Mouse (Mus musculus) kidney, adult 9 months (tissue): ENCODE data around the gene Elfn1.

ENCODE experiments used
- DNase-seq: peaks from one replicate; pipeline ENCODE4 v3.0.0; 2022

Elfn1 gene

GRCm38 (mm10) chr5:139912121-139912771 is 4.5 kb downstream of the Elfn1 start:
- DNase-seq: no peak

GRCm38 (mm10) chr5:139921666-139922065 is 13.9 kb downstream of the Elfn1 start:
- DNase-seq: no peak

GRCm38 (mm10) chr5:139923867-139924266 is 16.1 kb downstream of the Elfn1 start:
- no peak for DNase-seq

GRCm38 (mm10) chr5:139930102-139930501 is 22.4 kb downstream of the Elfn1 start:
- peak; percentile 76 for DNase-seq

- DNase-seq: peak; percentile 73
Measured at GRCm38 (mm10) chr5:139930927-139931351, 23.2 kb downstream of the Elfn1 start.

GRCm38 (mm10) chr5:139931947-139932540 is 24.3 kb downstream of the Elfn1 start:
- DNase-seq: no peak

GRCm38 (mm10) chr5:139932595-139933271 is 25.0 kb downstream of the Elfn1 start:
- DNase-seq: peak; percentile 70

- peak; percentile 70 for DNase-seq
Measured at GRCm38 (mm10) chr5:139933476-139933875, 25.7 kb downstream of the Elfn1 start.

- DNase-seq: peak; percentile 45
Measured at GRCm38 (mm10) chr5:139936431-139936830, 28.7 kb downstream of the Elfn1 start.

GRCm38 (mm10) chr5:139944697-139945096 is 37.0 kb downstream of the Elfn1 start:
- DNase-seq: no peak

GRCm38 (mm10) chr5:139945715-139946364 is 38.1 kb downstream of the Elfn1 start:
- DNase-seq: peak; percentile 76

- DNase-seq: no peak
Measured at GRCm38 (mm10) chr5:139947446-139947845, 39.7 kb downstream of the Elfn1 start.

- no peak for DNase-seq
Measured at GRCm38 (mm10) chr5:139948552-139948951, 40.8 kb downstream of the Elfn1 start.

- DNase-seq: no peak
Measured at GRCm38 (mm10) chr5:139949363-139949762, 41.6 kb downstream of the Elfn1 start.

- no peak for DNase-seq
Measured at GRCm38 (mm10) chr5:139949975-139950578, 42.3 kb downstream of the Elfn1 start.

GRCm38 (mm10) chr5:139956859-139957258 is 49.1 kb downstream of the Elfn1 start:
- peak; percentile 19 for DNase-seq

GRCm38 (mm10) chr5:139959741-139960140 is 52.0 kb downstream of the Elfn1 start:
- peak; percentile 62 for DNase-seq

- DNase-seq: no peak
Measured at GRCm38 (mm10) chr5:139964391-139964790, 56.6 kb downstream of the Elfn1 start.

GRCm38 (mm10) chr5:139965596-139965995 is 57.9 kb downstream of the Elfn1 start:
- no peak for DNase-seq

- no peak for DNase-seq
Measured at GRCm38 (mm10) chr5:139969151-139969948, 61.6 kb downstream of the Elfn1 start.

- DNase-seq: peak; percentile 71
Measured at GRCm38 (mm10) chr5:139970186-139970631, 62.5 kb downstream of the Elfn1 start.

- no peak for DNase-seq
Measured at GRCm38 (mm10) chr5:139976584-139976983, 68.8 kb downstream of the Elfn1 start.
